Mouse (Mus musculus): ENCODE data around the gene Itgae. TPM values are rescaled to one million over a fixed set of nuclear protein-coding genes. Genes with fewer than 3 reads are reported as not detected.

Gene Itgae
- polyA plus RNA-seq, 1 experiment from 2014 or later: 0.37 TPM

Other genes starting within 250 kb of the Itgae start
- 28.1 and 28.8 TPM in 2 replicates for gene Atp2a3, start 129.4 kb upstream of the Itgae start, polyA plus RNA-seq (2015; fragmentation: Nextera tagmentation; extraction: Ambion mirVana)
- gene P2rx1, start 91.5 kb upstream of the Itgae start, polyA plus RNA-seq (2015; fragmentation: Nextera tagmentation; extraction: Ambion mirVana): 15.7 and 16.5 TPM in 2 replicates
- 8.1 and 8.9 TPM in 2 replicates for gene Camkk1, start 71.6 kb upstream of the Itgae start, polyA plus RNA-seq (2015; fragmentation: Nextera tagmentation; extraction: Ambion mirVana)
- gene Ncbp3, start 42.8 kb upstream of the Itgae start, polyA plus RNA-seq (2015; fragmentation: Nextera tagmentation; extraction: Ambion mirVana): 7.7 and 8.3 TPM in 2 replicates
- gene Haspin, start 47.7 kb downstream of the Itgae start, polyA plus RNA-seq (2015; fragmentation: Nextera tagmentation; extraction: Ambion mirVana): 13.1 and 14.1 TPM in 2 replicates
- 0.12 TPM in 1 of 2 replicates, not detected in the other for gene P2rx5, start 69.8 kb downstream of the Itgae start, polyA plus RNA-seq (2015; fragmentation: Nextera tagmentation; extraction: Ambion mirVana)
- 116 and 121 TPM in 2 replicates for gene Emc6, start 86.5 kb downstream of the Itgae start, polyA plus RNA-seq (2015; fragmentation: Nextera tagmentation; extraction: Ambion mirVana)
- 231 and 236 TPM in 2 replicates for gene Tax1bp3, start 86.5 kb downstream of the Itgae start, polyA plus RNA-seq (2015; fragmentation: Nextera tagmentation; extraction: Ambion mirVana)
- gene Ctns, start 108.5 kb downstream of the Itgae start, polyA plus RNA-seq (2015; fragmentation: Nextera tagmentation; extraction: Ambion mirVana): 36.0 and 40.9 TPM in 2 replicates
- 11.9 and 19.2 TPM in 2 replicates for gene Shpk, start 108.9 kb downstream of the Itgae start, polyA plus RNA-seq (2015; fragmentation: Nextera tagmentation; extraction: Ambion mirVana)
- gene Trpv1, start 143.7 kb downstream of the Itgae start, polyA plus RNA-seq (2015; fragmentation: Nextera tagmentation; extraction: Ambion mirVana): 0.12 TPM in 2 replicates
- 0.13 and 0.16 TPM in 2 replicates for gene Trpv3, start 176.8 kb downstream of the Itgae start, polyA plus RNA-seq (2015; fragmentation: Nextera tagmentation; extraction: Ambion mirVana)
- gene Aspa, start 239.0 kb downstream of the Itgae start, polyA plus RNA-seq (2015; fragmentation: Nextera tagmentation; extraction: Ambion mirVana): 1.5 and 2.3 TPM in 2 replicates
- not detected in 2 replicates for gene Gm49340, start 239.2 kb downstream of the Itgae start, polyA plus RNA-seq (2015; fragmentation: Nextera tagmentation; extraction: Ambion mirVana)
- gene Spata22, start 239.2 kb downstream of the Itgae start, polyA plus RNA-seq (2015; fragmentation: Nextera tagmentation; extraction: Ambion mirVana): 0.21 and 0.31 TPM in 2 replicates